In the genomic region with DNA sequence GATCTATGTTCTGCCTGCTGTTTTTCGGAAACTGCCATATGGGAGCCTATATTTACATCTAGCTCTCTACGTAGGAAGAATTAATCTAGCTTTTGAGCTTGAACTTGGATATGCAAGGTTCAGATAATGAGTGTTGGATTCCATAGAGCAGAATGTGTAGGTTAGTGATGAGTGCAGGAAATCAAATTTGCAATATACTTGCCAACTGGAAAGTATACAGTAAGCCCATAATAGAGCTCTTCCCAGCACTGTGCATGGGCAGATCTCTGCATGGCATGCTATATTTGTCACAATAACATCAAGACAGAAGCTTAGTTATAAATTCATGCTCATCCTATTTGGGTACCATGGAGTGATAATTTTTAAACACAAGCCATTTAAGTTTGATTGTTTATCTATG, we compare ENCODE assay signal across 24 mouse cellular contexts.
"Had no signal": no experiment of that assay in that cellular context is flagged by ENCODE, and none has a peak within 500 bp of the region (broad histone marks: within the 10 kb centered on the region; RNA-seq: fewer than 3 reads in every experiment).

No protein-coding gene starts in this region.

- H3K27ac ChIP-seq: kidney, postnatal 0 days; layer of hippocampus, adult 2 months; limb, embryonic 10.5 days; limb, embryonic 13.5 days; liver, embryonic 12.5 days; liver, embryonic 15.5 days; lung, embryonic 15.5 days; midbrain, embryonic 10.5 days; midbrain, embryonic 13.5 days; neural tube, embryonic 13.5 days had no signal

- H3K9me3 ChIP-seq: limb, embryonic 10.5 days; limb, embryonic 13.5 days; liver, embryonic 12.5 days; liver, embryonic 15.5 days; lung, embryonic 15.5 days; megakaryocyte, embryonic 14.5 days; midbrain, embryonic 10.5 days; midbrain, embryonic 13.5 days; neural tube, embryonic 13.5 days had no signal

- H3K36me3 ChIP-seq: limb, embryonic 10.5 days; limb, embryonic 13.5 days; liver, embryonic 12.5 days; liver, embryonic 15.5 days; lung, embryonic 15.5 days; midbrain, embryonic 10.5 days; midbrain, embryonic 13.5 days; neural tube, embryonic 13.5 days had no signal

- DNase-seq: kidney, adult 2 months; kidney, postnatal 25 days; layer of hippocampus, adult 9-11 months; liver; lung, adult 18-20 months; lung, postnatal 10 days; lung, postnatal 36 days; retina, postnatal 1 day; right cerebral cortex, postnatal 25 days; thymus, postnatal 25 days had no signal

- H3K4me1 ChIP-seq: limb, embryonic 10.5 days; limb, embryonic 13.5 days; liver, embryonic 12.5 days; liver, embryonic 15.5 days; lung, embryonic 15.5 days; megakaryocyte, embryonic 14.5 days; midbrain, embryonic 10.5 days; midbrain, embryonic 13.5 days; neural tube, embryonic 13.5 days had no signal

- H3K9ac ChIP-seq: limb, embryonic 13.5 days; liver, embryonic 12.5 days; liver, embryonic 15.5 days; lung, embryonic 15.5 days; midbrain, embryonic 13.5 days; neural tube, embryonic 13.5 days had no signal

- H3K27me3 ChIP-seq: limb, embryonic 13.5 days; liver, embryonic 12.5 days; liver, embryonic 15.5 days; lung, embryonic 15.5 days; megakaryocyte, embryonic 14.5 days; midbrain, embryonic 13.5 days; neural tube, embryonic 13.5 days had no signal

- H3K4me3 ChIP-seq: layer of hippocampus, adult 2 months; limb, embryonic 10.5 days; limb, embryonic 13.5 days; liver, embryonic 12.5 days; liver, embryonic 15.5 days; lung, embryonic 15.5 days; megakaryocyte, embryonic 14.5 days; midbrain, embryonic 10.5 days; midbrain, embryonic 13.5 days; myocyte; neural tube, embryonic 13.5 days had no signal

- H3K4me2 ChIP-seq: limb, embryonic 13.5 days; liver, embryonic 12.5 days; liver, embryonic 15.5 days; lung, embryonic 15.5 days; midbrain, embryonic 13.5 days; neural tube, embryonic 13.5 days had no signal

- ATAC-seq: intestine, postnatal 0 days; liver, embryonic 12.5 days; midbrain, embryonic 13.5 days; midbrain, embryonic 16.5 days had no signal
